Mouse (Mus musculus) liver, embryonic 12.5 days (tissue): Measurements from ENCODE around the gene Apon. TPM values are rescaled to one million over a fixed set of nuclear protein-coding genes. Genes with fewer than 3 reads are reported as not detected.
A peak's percentile ranks its signal among the peaks of the same experiment; 100 is the strongest.
"Not testable (repeated sequence)": the region's sequence is repeated elsewhere in the genome, so short reads cannot be mapped to it uniquely, and the experiment has no call there.

Source experiments
- ATAC-seq: fragments of 200-750 bp; cut with Nextera tagmentation; 2 replicates; pipeline ENCODE4 v1.8.0; 2017; ENCODE audit warnings: moderate number of reproducible peaks, mild to moderate bottlenecking, moderate library complexity
- H3K27ac ChIP-seq: fragments of 300-500 bp; sonication (generic); 2 replicates; pipeline ENCODE4 v1.5.1; 2016; ENCODE audit warnings: mild to moderate bottlenecking
- H3K27me3 ChIP-seq: fragments of 300-500 bp; sonication (generic); replicated peaks from 2 replicates; pipeline ENCODE4 v1.6.1; 2016; ENCODE audit warnings: mild to moderate bottlenecking, moderate library complexity
- H3K36me3 ChIP-seq: fragments of 300-500 bp; sonication (generic); 2 replicates; pipeline ENCODE4 v1.6.1; 2016; ENCODE audit warnings: mild to moderate bottlenecking, moderate library complexity
- H3K4me1 ChIP-seq: fragments of 300-500 bp; sonication (generic); 2 replicates; pipeline ENCODE4 v1.6.1; 2016
- H3K4me2 ChIP-seq: fragments of 300-500 bp; sonication (generic); 2 replicates; pipeline ENCODE4 v1.6.1; 2016; ENCODE audit warnings: mild to moderate bottlenecking, moderate library complexity
- H3K4me3 ChIP-seq: fragments of 300-500 bp; sonication (generic); 2 replicates; pipeline ENCODE4 v1.5.1; 2016; ENCODE audit warnings: mild to moderate bottlenecking, moderate library complexity
- H3K9ac ChIP-seq: fragments of 300-500 bp; sonication (generic); 2 replicates; pipeline ENCODE4 v1.6.1; 2016; ENCODE audit warnings: mild to moderate bottlenecking, moderate library complexity
- H3K9me3 ChIP-seq: fragments of 300-500 bp; sonication (generic); replicated peaks from 2 replicates; pipeline ENCODE4 v1.6.1; 2016; ENCODE audit warnings: mild to moderate bottlenecking, moderate library complexity
- WGBS: fragments of 180-500 bp; shearing (Covaris S2); methylation state at CpG from one replicate; pipeline ENCODE4 v1.1.7; 2016; ENCODE audit not compliant: insufficient replicate concordance; 5-methylcytosine and 5-hydroxymethylcytosine counted together
- polyA plus RNA-seq: library from polyadenylated mRNA; unstranded; fragments of >200 nt; fragmentation: Nextera tagmentation; extraction: Ambion mirVana; gene quantifications from 2 replicates; pipeline ENCODE4 v1.2.1, GENCODE M21; 2016

Gene Apon
- polyA plus RNA-seq, 1 experiment from 2014 or later = 0.51 TPM

GRCm38 (mm10) chr10:128281682-128282081, 27.8 kb downstream of the Apon start:
- no peak overlapping the region for H3K27ac ChIP-seq
- peaks cover 96% of the 10 kb centered on the region for H3K36me3 ChIP-seq
- no peaks in the 10 kb centered on the region for H3K27me3 ChIP-seq
- no peaks in the 10 kb centered on the region for H3K4me1 ChIP-seq
- H3K9ac ChIP-seq = no peak overlapping the region
- H3K4me2 ChIP-seq = no peak overlapping the region
- 88% methylated on average over 14 of the region's 14 CpGs for WGBS
- no peaks in the 10 kb centered on the region for H3K9me3 ChIP-seq
- no peak overlapping the region for H3K4me3 ChIP-seq
- ATAC-seq = no peak

- H3K9me3 ChIP-seq = no peaks in the 10 kb centered on the region
- H3K9ac ChIP-seq = no peak overlapping the region
- WGBS = 80% methylated on average over 20 of the region's 20 CpGs
- H3K27ac ChIP-seq = no peak overlapping the region
- ATAC-seq = no peak
- H3K4me2 ChIP-seq = no peak overlapping the region
- H3K27me3 ChIP-seq = no peaks in the 10 kb centered on the region
- no peak overlapping the region for H3K4me3 ChIP-seq
- H3K36me3 ChIP-seq = peaks cover 95% of the 10 kb centered on the region
- H3K4me1 ChIP-seq = no peaks in the 10 kb centered on the region
Observed at GRCm38 (mm10) chr10:128282886-128283450, 29.1 kb downstream of the Apon start.

GRCm38 (mm10) chr10:128283604-128284579, 30.0 kb downstream of the Apon start:
- Histone ChIP-seq H3K27ac (no peak overlapping the region), H3K4me2 (no peak overlapping the region), H3K4me1 (no peaks in the 10 kb centered on the region), H3K9ac (no peak overlapping the region), H3K9me3 (no peaks in the 10 kb centered on the region), H3K4me3 (no peak overlapping the region), H3K36me3 (peaks cover 92% of the 10 kb centered on the region), H3K27me3 (no peaks in the 10 kb centered on the region)
- WGBS = 65% methylated on average over 31 of the region's 31 CpGs
- ATAC-seq = 0 out of 2 replicates have a peak, but pooled peaks have one; percentile 17

GRCm38 (mm10) chr10:128290594-128290993, 36.7 kb downstream of the Apon start:
- not testable (repeated sequence) for H3K9me3 ChIP-seq, H3K4me1 ChIP-seq, H3K27me3 ChIP-seq, ATAC-seq, H3K4me3 ChIP-seq, H3K9ac ChIP-seq, H3K4me2 ChIP-seq, H3K27ac ChIP-seq
- 86% methylated on average over 1 of the region's 1 CpGs for WGBS
- peaks cover 57% of the 10 kb centered on the region for H3K36me3 ChIP-seq

GRCm38 (mm10) chr10:128296370-128297090, 42.6 kb downstream of the Apon start:
- H3K27ac ChIP-seq = no peak overlapping the region
- no peak overlapping the region for H3K9ac ChIP-seq
- H3K4me2 ChIP-seq = no peak overlapping the region
- H3K27me3 ChIP-seq = no peaks in the 10 kb centered on the region
- no peak for ATAC-seq
- H3K4me3 ChIP-seq = no peak overlapping the region
- 68% methylated on average over 13 of the region's 13 CpGs for WGBS
- H3K36me3 ChIP-seq = peaks cover 9% of the 10 kb centered on the region
- H3K9me3 ChIP-seq = no peaks in the 10 kb centered on the region
- H3K4me1 ChIP-seq = peaks cover 6% of the 10 kb centered on the region; the same call in 1 of the 2 replicates

GRCm38 (mm10) chr10:128297221-128297620, 43.3 kb downstream of the Apon start:
- no peak overlapping the region for H3K27ac ChIP-seq
- no peaks in the 10 kb centered on the region for H3K9me3 ChIP-seq
- H3K4me2 ChIP-seq = no peak overlapping the region
- H3K4me1 ChIP-seq = peaks cover 8% of the 10 kb centered on the region
- no peak overlapping the region for H3K4me3 ChIP-seq
- WGBS = 69% methylated on average over 4 of the region's 4 CpGs
- peaks cover 4% of the 10 kb centered on the region for H3K36me3 ChIP-seq
- H3K27me3 ChIP-seq = no peaks in the 10 kb centered on the region
- no peak for ATAC-seq
- H3K9ac ChIP-seq = no peak overlapping the region

- Histone ChIP-seq H3K4me1 (peaks cover 12% of the 10 kb centered on the region), H3K36me3 (no peaks in the 10 kb centered on the region), H3K27me3 (no peaks in the 10 kb centered on the region), H3K4me3 (no peak overlapping the region), H3K4me2 (no peak overlapping the region), H3K9me3 (no peaks in the 10 kb centered on the region), H3K9ac (no peak overlapping the region), H3K27ac (no peak overlapping the region)
- peak; percentile 24 for ATAC-seq
- 70% methylated on average over 11 of the region's 11 CpGs for WGBS
Observed at GRCm38 (mm10) chr10:128297622-128298021, 43.7 kb downstream of the Apon start.

GRCm38 (mm10) chr10:128298243-128298642, 44.3 kb downstream of the Apon start:
- Histone ChIP-seq H3K4me2 (no peak overlapping the region), H3K4me3 (no peak overlapping the region), H3K27me3 (no peaks in the 10 kb centered on the region), H3K27ac (no peak overlapping the region), H3K9me3 (no peaks in the 10 kb centered on the region), H3K9ac (no peak overlapping the region), H3K36me3 (no peaks in the 10 kb centered on the region), H3K4me1 (peaks cover 13% of the 10 kb centered on the region)
- ATAC-seq = no peak
- WGBS = 47% methylated on average over 6 of the region's 6 CpGs

- Histone ChIP-seq H3K36me3 (no peaks in the 10 kb centered on the region), H3K27me3 (no peaks in the 10 kb centered on the region), H3K4me3 (no peak within 1 kb of the TSS), H3K9ac (no peak within 1 kb of the TSS), H3K27ac (no peak within 1 kb of the TSS), H3K9me3 (no peaks in the 10 kb centered on the region), H3K4me1 (peaks cover 14% of the 10 kb centered on the region), H3K4me2 (no peak within 1 kb of the TSS)
- 60% methylated on average over 11 of the region's 11 CpGs for WGBS
- no peak for ATAC-seq
Observed at GRCm38 (mm10) chr10:128298702-128299171, 44.8 kb downstream of the Apon start, which contains the start of gene Il23a. Gene Il23a (minus strand): TSS chr10:128298752.

GRCm38 (mm10) chr10:128302357-128302756, 48.5 kb downstream of the Apon start:
- Histone ChIP-seq H3K4me2 (peak overlapping the region; percentile 89), H3K9ac (peak overlapping the region; percentile 85), H3K4me3 (peak overlapping the region; percentile 69), H3K4me1 (peaks cover 30% of the 10 kb centered on the region), H3K9me3 (no peaks in the 10 kb centered on the region), H3K27me3 (no peaks in the 10 kb centered on the region), H3K36me3 (peaks cover 6% of the 10 kb centered on the region), H3K27ac (peak overlapping the region; percentile 86)
- no peak for ATAC-seq
- 23% methylated on average over 3 of the region's 3 CpGs for WGBS

- Histone ChIP-seq H3K27me3 (no peaks in the 10 kb centered on the region), H3K36me3 (peaks cover 6% of the 10 kb centered on the region), H3K9ac (peak overlapping the region; percentile 85), H3K4me3 (peak overlapping the region; percentile 69), H3K9me3 (no peaks in the 10 kb centered on the region), H3K27ac (peak overlapping the region; percentile 86), H3K4me2 (peak overlapping the region; percentile 89), H3K4me1 (peaks cover 28% of the 10 kb centered on the region)
- WGBS = under 1% methylated on average over 9 of the region's 9 CpGs
- peak; percentile 40 for ATAC-seq
Observed at GRCm38 (mm10) chr10:128302785-128303125, 48.9 kb downstream of the Apon start.
